In the genomic region with DNA sequence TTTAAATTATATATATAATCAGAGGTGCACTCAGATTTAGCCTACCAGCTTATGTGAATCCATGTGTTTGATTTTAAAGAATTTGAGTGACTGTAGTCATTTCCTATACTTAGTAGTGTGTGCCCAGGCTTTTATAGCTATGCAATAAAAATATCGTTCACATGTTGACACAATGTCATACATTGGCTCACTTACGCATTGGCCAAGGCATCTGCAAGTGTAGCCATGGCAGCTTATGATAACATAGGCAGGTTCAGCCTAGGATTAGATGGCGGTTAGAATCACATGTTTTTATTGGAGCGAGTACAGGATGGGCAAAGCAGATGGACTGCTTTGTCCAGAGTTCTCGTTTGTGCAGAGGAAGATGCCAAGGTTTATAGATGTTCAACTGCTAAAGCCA, we compare ENCODE assay signal across 21 mouse cellular contexts. TPM values are rescaled to one million over a fixed set of nuclear protein-coding genes. Genes with fewer than 3 reads are reported as not detected.
DNase-seq lines count a peak whose midpoint lies in the region; ATAC-seq lines count a peak whose summit lies in the region.
"Had no signal": no experiment of that assay in that cellular context is flagged by ENCODE, and none has a peak within 500 bp of the region (broad histone marks: within the 10 kb centered on the region; RNA-seq: fewer than 3 reads in every experiment).

No protein-coding gene starts in this region.

- no peaks in the 10 kb centered on the region for H3K4me1 ChIP-seq in intestine, embryonic 16.5 days (ENCODE audit: control insufficient read depth, insufficient read depth, low read length)
- H3K4me1 ChIP-seq: forebrain, embryonic 12.5 days; hindbrain, embryonic 12.5 days; hindbrain, embryonic 15.5 days had no signal

- DNase-seq in fat pad, adult 2 months (ENCODE audit: extremely low read depth, low read depth, low spot score): peak; percentile 30
- peak; percentile 33 for DNase-seq in gonadal fat pad, adult 2 months (ENCODE audit: low read depth)
- DNase-seq in skeletal muscle tissue, adult 2 months (ENCODE audit: low read depth, low spot score): peak; percentile 8
- DNase-seq in left cerebral cortex, postnatal 10 days (ENCODE audit: extremely low spot score in 1 of 2, low spot score in 2 of 2): no peak
- DNase-seq: adrenal gland, adult 2 months; adrenal gland, postnatal 14 days; cerebellum, adult 11 months; cerebellum, postnatal 10 days; cerebellum, postnatal 36 days; gastrocnemius, postnatal 10 days; gastrocnemius, postnatal 36 days; heart, adult 11 months; kidney, adult 11 months had no signal

- intact Hi-C loops in left cerebral cortex, postnatal 10 days (cut with DNase I): no loop called here

- H3K27me3 ChIP-seq in intestine, embryonic 16.5 days (replicated peaks; ENCODE audit: control insufficient read depth, insufficient read depth, low read length): no peaks in the 10 kb centered on the region
- H3K27me3 ChIP-seq: forebrain, embryonic 12.5 days; hindbrain, embryonic 12.5 days; hindbrain, embryonic 15.5 days had no signal

- H3K36me3 ChIP-seq in intestine, embryonic 16.5 days (ENCODE audit: control insufficient read depth, insufficient read depth, low read length): no peaks in the 10 kb centered on the region
- H3K36me3 ChIP-seq: forebrain, embryonic 12.5 days; hindbrain, embryonic 12.5 days; hindbrain, embryonic 15.5 days had no signal

- H3K27ac ChIP-seq in intestine, embryonic 16.5 days (ENCODE audit: low read length): no peak overlapping the region
- H3K27ac ChIP-seq: forebrain, embryonic 12.5 days; hindbrain, embryonic 12.5 days; hindbrain, embryonic 15.5 days had no signal

- H3K9me3 ChIP-seq in intestine, embryonic 16.5 days (ENCODE audit: control insufficient read depth, low read length): no peaks in the 10 kb centered on the region
- H3K9me3 ChIP-seq: forebrain, embryonic 12.5 days; hindbrain, embryonic 12.5 days; hindbrain, embryonic 15.5 days had no signal

- 65% methylated on average over 5 of the region's 5 CpGs for WGBS in intestine, embryonic 16.5 days

- no peak overlapping the region for H3K9ac ChIP-seq in intestine, embryonic 16.5 days (ENCODE audit: low read depth, low read length)
- H3K9ac ChIP-seq: forebrain, embryonic 12.5 days; hindbrain, embryonic 12.5 days; hindbrain, embryonic 15.5 days had no signal

- H3K4me2 ChIP-seq in intestine, embryonic 16.5 days (ENCODE audit: low read depth, low read length): no peak overlapping the region
- H3K4me2 ChIP-seq: forebrain, embryonic 12.5 days; heart, embryonic 11.5 days; hindbrain, embryonic 12.5 days; hindbrain, embryonic 15.5 days had no signal

- no peak overlapping the region for H3K4me3 ChIP-seq in intestine, embryonic 16.5 days (ENCODE audit: low read length)
- H3K4me3 ChIP-seq: forebrain, embryonic 12.5 days; hindbrain, embryonic 12.5 days; hindbrain, embryonic 15.5 days had no signal

- peak; percentile 55 for ATAC-seq in intestine, embryonic 16.5 days
- no peak for ATAC-seq in erythroblast, adult 5-6 weeks (replicated peaks; ENCODE audit: low FRiP score, poor library complexity, severe bottlenecking)
- ATAC-seq: CD4-positive, CD25-positive, alpha-beta regulatory T cell, adult 4 months; forebrain, embryonic 16.5 days had no signal

RNA-seq across cellular contexts. Expression of gene Tnik, which starts 40.9 kb away (rescaled TPM):
- 5.7 and 5.8 TPM in 2 replicates for polyA plus RNA-seq in gonadal fat pad, adult 2 months (2012; rRNA removed)
- 11.5 and 12.5 TPM in 2 replicates for polyA plus RNA-seq in intestine, embryonic 16.5 days (2015; fragmentation: Nextera tagmentation; extraction: Ambion mirVana)
- 100 to 1,000 TPM; 235 to 250 TPM for total RNA-seq in left cerebral cortex, postnatal 10 days (2021)
- total RNA-seq in erythroblast, adult 5-6 weeks (2015; ENCODE audit: low replicate concordance): 0.19 and 3.6 TPM in 2 replicates
- 2.2 and 2.5 TPM in 2 replicates for total RNA-seq in erythroblast, adult 5-6 weeks (2017; ENCODE audit: low replicate concordance)

Comparison
In these comparisons a context has a peak if more than half of its experiments do, and no peak if none do; other contexts are left out.
1. DNase-seq: peak in fat pad, adult 2 months (single experiment), gonadal fat pad, adult 2 months (single experiment) and skeletal muscle tissue, adult 2 months (single experiment); none in left cerebral cortex, postnatal 10 days (0 of 2).
2. RNA of gene Tnik, which starts 40.9 kb away (total RNA-seq): 235 to 250 TPM in left cerebral cortex, postnatal 10 days; 0.19 to 3.6 TPM in erythroblast, adult 5-6 weeks; every median in the first group is over 10 times any median in the second.